Mouse (Mus musculus): ENCODE measurements at regions not wholly inside any gene's neighbourhood (a gene's known extent, or its start where the extent isn't known, plus 50 kb on each side); places are given as distances from the start of the nearest gene placed in this dataset.

DNA sequence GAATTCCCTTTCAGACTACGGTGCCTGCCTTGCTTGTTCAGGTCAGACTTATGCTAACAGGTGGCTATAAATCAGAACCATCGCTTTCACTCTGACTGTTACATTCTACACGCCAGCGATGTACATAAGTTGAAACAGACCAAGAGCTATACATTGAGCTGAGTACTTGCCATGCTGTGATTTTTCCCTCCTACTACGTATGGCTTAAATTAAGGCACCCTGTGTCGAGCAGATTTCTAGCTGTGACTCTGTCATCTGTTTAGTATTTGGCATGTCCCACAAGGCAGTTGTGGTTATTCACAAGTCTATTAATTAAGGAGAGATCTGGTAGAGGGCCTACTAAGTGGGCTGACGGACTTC, 504.4 kb downstream of the 1700129C05Rik start:
- Histone ChIP-seq H3K4me3 (replicated peaks in 1 of 3; ENCODE audit: low read depth in 2 of 3, low read length in 2 of 3, poor library complexity in 1 of 3) (no peak overlapping the region), H3K9ac (ENCODE audit: insufficient read depth, low read depth) (no peak overlapping the region), H3K4me1 (ENCODE audit: control insufficient read depth in 1 of 2, insufficient read depth in 2 of 2) (no peaks in the 10 kb centered on the region), H3K27me3 (replicated peaks) (no peaks in the 10 kb centered on the region), H3K4me2 (ENCODE audit: insufficient read depth, low read depth, poor library complexity, severe bottlenecking) (no peak overlapping the region), H3K79me2 (replicated peaks; ENCODE audit: control insufficient read depth, extremely low read depth, insufficient read depth, poor library complexity, severe bottlenecking) (no peaks in the 10 kb centered on the region), H3K27ac (ENCODE audit: insufficient read depth, low read depth) (no peak overlapping the region), H3K9me3 (replicated peaks; ENCODE audit: low read length) (no peaks in the 10 kb centered on the region), H3K36me3 (replicated peaks in 1 of 2; ENCODE audit: control insufficient read depth in 1 of 2, insufficient read depth in 1 of 2, low read length in 1 of 2) (no peaks in the 10 kb centered on the region)
- dilution Hi-C loops (cut with MboI; ENCODE audit: extremely low pct_ligation_motif_present, extremely low pct_unique_long_range_greater_than_20kb, low sequenced_read_pairs), result no loop called here
- in situ Hi-C loops (cut with MboI; ENCODE audit: low pct_ligation_motif_present, low pct_unique_long_range_greater_than_20kb, low sequenced_read_pairs), result no loop called here
- DNase-seq (ENCODE audit: extremely low read depth), result no peak
- TF ChIP-seq NRF1 (IDR thresholded peaks at IDR 0.05; ENCODE audit: low read depth, low read length), result no peak
- no peak for TF ChIP-seq NELFE (IDR thresholded peaks at IDR 0.05; ENCODE audit: low read depth, low read length)
- no peak for TF ChIP-seq SMC3 (IDR thresholded peaks at IDR 0.05; ENCODE audit: low read depth, low read length)
- TF ChIP-seq ETS1 (conservative IDR thresholded peaks at IDR 0.05; ENCODE audit: low read depth, low read length), result no peak

DNA sequence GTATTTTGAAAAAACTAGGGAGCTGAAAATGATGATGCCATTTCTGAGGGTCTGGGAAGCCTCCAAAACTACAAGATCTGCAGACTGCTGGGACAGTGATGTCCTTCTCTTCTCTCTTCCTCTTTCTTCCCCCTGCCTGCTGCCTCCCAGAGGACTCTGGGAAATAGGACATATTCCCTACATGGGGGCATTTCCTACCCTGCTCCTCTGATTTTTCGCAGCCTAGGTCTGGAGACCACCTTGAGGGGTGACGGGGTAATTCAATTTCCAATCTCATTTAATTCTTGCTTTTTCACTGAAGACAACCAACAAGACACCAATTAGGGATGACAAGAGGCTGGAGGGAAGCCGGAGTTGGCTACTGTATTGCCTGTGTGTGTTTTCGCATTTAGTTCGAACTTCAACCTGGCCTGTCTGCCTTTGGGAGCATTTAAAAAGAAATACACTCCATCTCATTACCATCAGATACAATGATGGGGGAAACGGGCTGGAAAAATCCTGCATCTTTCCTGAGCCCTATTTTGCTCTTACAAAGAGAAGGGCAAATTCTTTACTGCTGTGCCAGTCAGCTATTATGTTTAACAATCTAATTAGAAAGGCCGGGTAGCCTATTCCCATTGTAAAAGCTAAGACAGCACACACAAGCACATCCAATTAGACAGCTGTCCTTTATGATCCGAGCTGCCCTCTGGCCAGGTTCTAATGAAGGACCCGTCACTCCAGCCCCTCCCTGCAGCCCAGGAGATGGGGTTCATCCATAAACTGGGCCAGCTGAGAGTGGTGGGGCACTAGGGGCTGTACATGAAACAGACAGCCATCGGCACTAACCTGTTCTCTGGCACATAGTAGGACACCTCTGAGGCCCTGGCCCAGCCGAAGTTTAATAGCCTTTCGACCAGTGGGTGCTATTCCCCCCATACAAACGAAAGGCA, 505.0 kb downstream of the 1700129C05Rik start:
- H3K4me1 ChIP-seq (ENCODE audit: control insufficient read depth in 1 of 2, insufficient read depth in 2 of 2), result no peaks in the 10 kb centered on the region
- H3K36me3 ChIP-seq (replicated peaks in 1 of 2; ENCODE audit: control insufficient read depth in 1 of 2, insufficient read depth in 1 of 2, low read length in 1 of 2), result no peaks in the 10 kb centered on the region
- no peak overlapping the region for H3K9ac ChIP-seq (ENCODE audit: insufficient read depth, low read depth)
- no peaks in the 10 kb centered on the region for H3K27me3 ChIP-seq (replicated peaks)
- no peaks in the 10 kb centered on the region for H3K79me2 ChIP-seq (replicated peaks; ENCODE audit: control insufficient read depth, extremely low read depth, insufficient read depth, poor library complexity, severe bottlenecking)
- dilution Hi-C loops (cut with MboI; ENCODE audit: extremely low pct_ligation_motif_present, extremely low pct_unique_long_range_greater_than_20kb, low sequenced_read_pairs) (no loop called here), in situ Hi-C loops (cut with MboI; ENCODE audit: low pct_ligation_motif_present, low pct_unique_long_range_greater_than_20kb, low sequenced_read_pairs) (no loop called here)
- H3K27ac ChIP-seq (ENCODE audit: insufficient read depth, low read depth), result no peak overlapping the region
- no peak overlapping the region for H3K4me2 ChIP-seq (ENCODE audit: insufficient read depth, low read depth, poor library complexity, severe bottlenecking)
- H3K4me3 ChIP-seq (replicated peaks in 1 of 3; ENCODE audit: low read depth in 2 of 3, low read length in 2 of 3, poor library complexity in 1 of 3), result no peak overlapping the region
- no peaks in the 10 kb centered on the region for H3K9me3 ChIP-seq (replicated peaks; ENCODE audit: low read length)
- no peak for TF ChIP-seq MEF2A (IDR thresholded peaks at IDR 0.05; ENCODE audit: borderline replicate concordance, low read depth, low read length)
- no peak for TF ChIP-seq ETS1 (conservative IDR thresholded peaks at IDR 0.05; ENCODE audit: low read depth, low read length)
- TF ChIP-seq KAT2A (IDR thresholded peaks at IDR 0.05; ENCODE audit: insufficient replicate concordance, low read length), result no peak
- TF ChIP-seq POLR2A (IDR thresholded peaks at IDR 0.05; ENCODE audit: low read depth, low read length), result no peak
- no peak for TF ChIP-seq NELFE (IDR thresholded peaks at IDR 0.05; ENCODE audit: low read depth, low read length)
- TF ChIP-seq RCOR1 (conservative IDR thresholded peaks at IDR 0.05; ENCODE audit: low read depth, low read length), result no peak
- TF ChIP-seq CHD2 (IDR thresholded peaks at IDR 0.05; ENCODE audit: low read length), result no peak
- TF ChIP-seq JUN (IDR thresholded peaks at IDR 0.05; ENCODE audit: insufficient read depth, low read depth, low read length), result no peak
- TF ChIP-seq MAZ (IDR thresholded peaks at IDR 0.05; ENCODE audit: low read depth, low read length), result no peak
- no peak for TF ChIP-seq E2F4 (IDR thresholded peaks at IDR 0.05; ENCODE audit: insufficient replicate concordance, low read depth, low read length)
- TF ChIP-seq USF1 (IDR thresholded peaks at IDR 0.05; ENCODE audit: low read depth, low read length), result no peak
- TF ChIP-seq UBTF (IDR thresholded peaks at IDR 0.05; ENCODE audit: low read depth, low read length), result no peak
- TF ChIP-seq TCF12 (IDR thresholded peaks at IDR 0.05; ENCODE audit: low read depth, low read length), result no peak
- no peak for TF ChIP-seq MXI1 (IDR thresholded peaks at IDR 0.05; ENCODE audit: low read depth, low read length)
- no peak for TF ChIP-seq ZMIZ1 (IDR thresholded peaks at IDR 0.05; ENCODE audit: low read depth, low read length)
- TF ChIP-seq POLR2AphosphoS2 (IDR thresholded peaks at IDR 0.05; ENCODE audit: low read depth, low read length), result no peak
- no peak for DNase-seq (ENCODE audit: extremely low read depth)

Measured in CH12.LX (cell line).